Mouse (Mus musculus) ovary, adult 18-20 months (tissue): Measurements from ENCODE around the gene Srsf3.

Experiments used
- DNase-seq: peaks from one replicate; pipeline ENCODE4 v3.0.0; 2022; ENCODE audit warnings: low spot score, mixed read lengths

The Srsf3 gene

GRCm38 (mm10) chr17:29092497-29092896 lies 60.1 kb downstream of the Srsf3 start:
- no peak for DNase-seq
